Mouse (Mus musculus) midbrain, embryonic 15.5 days (tissue): ENCODE measurements around the gene Akna. TPM values are rescaled to one million over a fixed set of nuclear protein-coding genes. Genes with fewer than 3 reads are reported as not detected.
"Not testable (repeated sequence)": the region's sequence is repeated elsewhere in the genome, so short reads cannot be mapped to it uniquely, and the experiment has no call there.

Source experiments
- ATAC-seq: fragments of 200-750 bp; cut with Nextera tagmentation; replicated peaks from 2 replicates; pipeline ENCODE4 v1.8.0; 2017; ENCODE audit warnings: moderate TSS enrichment
- H3K27ac ChIP-seq: fragments of 300-500 bp; sonication (generic); 2 replicates; pipeline ENCODE4 v1.5.1; 2015; ENCODE audit warnings: mild to moderate bottlenecking, inconsistent platforms
- H3K27me3 ChIP-seq: fragments of 300-500 bp; sonication (generic); replicated peaks from 2 replicates; pipeline ENCODE4 v1.6.1; 2015; ENCODE audit warnings: inconsistent platforms
- H3K36me3 ChIP-seq: fragments of 300-500 bp; sonication (generic); replicated peaks from 2 replicates; pipeline ENCODE4 v1.6.1; 2015; ENCODE audit warnings: inconsistent platforms
- H3K4me1 ChIP-seq: fragments of 300-500 bp; sonication (generic); 2 replicates; pipeline ENCODE4 v1.6.1; 2015; ENCODE audit warnings: inconsistent platforms
- H3K4me2 ChIP-seq: fragments of 300-500 bp; sonication (generic); 2 replicates; pipeline ENCODE4 v1.6.1; 2015; ENCODE audit warnings: inconsistent platforms, mild to moderate bottlenecking, moderate library complexity
- H3K4me3 ChIP-seq: fragments of 300-500 bp; sonication (generic); 2 replicates; pipeline ENCODE4 v1.5.1; 2015; ENCODE audit warnings: mild to moderate bottlenecking, inconsistent platforms
- H3K9ac ChIP-seq: fragments of 300-500 bp; sonication (generic); 2 replicates; pipeline ENCODE4 v1.6.1; 2015; ENCODE audit warnings: mild to moderate bottlenecking, inconsistent platforms
- H3K9me3 ChIP-seq: fragments of 300-500 bp; sonication (generic); 2 replicates; pipeline ENCODE4 v1.6.1; 2016; ENCODE audit warnings: inconsistent platforms
- WGBS: fragments of 180-500 bp; shearing (Covaris S2); methylation state at CpG from one replicate; pipeline ENCODE4 v1.1.7; 2015; ENCODE audit warnings: mixed read lengths; 5-methylcytosine and 5-hydroxymethylcytosine counted together
- polyA plus RNA-seq: library from polyadenylated mRNA; unstranded; fragments of >200 nt; fragmentation: Nextera tagmentation; extraction: Ambion mirVana; gene quantifications from 2 replicates; pipeline ENCODE4 v1.2.1, GENCODE M21; 2015

Gene Akna
- polyA plus RNA-seq, 1 experiment from 2014 or later, result 7.0 TPM

DNA sequence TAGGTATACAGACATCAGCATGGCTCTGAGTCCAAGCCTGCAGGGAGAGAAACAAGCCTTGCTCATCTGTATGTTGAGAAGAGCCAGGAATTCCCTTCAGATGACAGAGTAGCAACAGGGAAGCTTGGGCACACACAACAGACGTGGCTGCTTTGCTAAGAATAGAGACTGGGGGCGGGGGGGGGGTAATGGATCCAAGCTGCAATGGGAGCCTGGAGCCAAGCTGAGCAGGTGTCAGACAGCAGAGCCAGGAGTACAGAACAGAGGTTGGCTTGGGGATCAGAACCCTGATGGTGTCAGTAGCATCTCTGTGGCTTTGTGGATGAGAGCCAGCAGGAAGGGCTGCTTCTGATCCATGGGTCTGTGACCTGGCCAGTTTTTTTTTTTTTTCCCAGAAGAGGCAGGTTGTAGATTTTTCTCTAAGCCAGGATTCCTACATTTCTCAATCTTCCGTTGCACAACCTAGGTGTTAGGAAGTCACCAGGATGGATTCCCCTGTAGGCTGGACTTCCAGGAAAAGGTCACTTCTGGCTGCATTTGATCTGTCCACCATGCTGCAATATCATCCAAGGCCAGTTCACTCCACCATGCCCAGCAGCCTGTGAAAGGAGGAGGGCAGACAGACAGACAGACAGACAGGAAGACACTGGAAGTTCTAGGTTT lies 64.6 kb downstream of the Akna start:
- 61% methylated on average over 3 of the region's 3 CpGs for WGBS
- no peak overlapping the region for H3K4me2 ChIP-seq
- ATAC-seq, result no peak
- no peaks in the 10 kb centered on the region for H3K4me1 ChIP-seq
- H3K4me3 ChIP-seq, result no peak overlapping the region
- no peaks in the 10 kb centered on the region for H3K27me3 ChIP-seq
- no peaks in the 10 kb centered on the region for H3K9me3 ChIP-seq
- no peak overlapping the region for H3K9ac ChIP-seq
- H3K36me3 ChIP-seq, result no peaks in the 10 kb centered on the region
- no peak overlapping the region for H3K27ac ChIP-seq

DNA sequence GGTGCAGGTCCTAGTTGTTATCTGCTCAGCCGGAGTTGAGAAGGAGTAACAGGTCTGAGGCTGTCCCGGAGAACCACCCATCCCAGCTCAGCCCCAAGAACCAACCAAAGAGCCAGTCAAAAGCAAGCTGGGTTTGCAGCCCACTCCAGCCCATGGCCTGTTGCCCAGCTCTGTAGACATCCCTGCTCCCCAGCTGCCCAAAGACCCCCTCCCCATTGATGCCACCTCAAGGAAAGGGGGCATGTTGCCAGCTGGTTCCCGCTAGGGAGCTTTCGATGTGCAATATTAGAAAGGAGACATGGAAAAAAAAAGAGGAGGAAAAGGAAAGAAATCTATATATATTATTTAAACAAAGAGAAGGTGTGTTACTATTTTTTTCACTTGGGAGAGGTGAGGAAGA lies 69.8 kb downstream of the Akna start:
- H3K36me3 ChIP-seq, result no peaks in the 10 kb centered on the region
- no peak overlapping the region for H3K9ac ChIP-seq
- no peaks in the 10 kb centered on the region for H3K9me3 ChIP-seq
- no peak overlapping the region for H3K27ac ChIP-seq
- no peak overlapping the region for H3K4me2 ChIP-seq
- no peaks in the 10 kb centered on the region for H3K4me1 ChIP-seq
- ATAC-seq, result no peak
- no peaks in the 10 kb centered on the region for H3K27me3 ChIP-seq
- no peak overlapping the region for H3K4me3 ChIP-seq
- WGBS, result 84% methylated on average over 4 of the region's 4 CpGs

DNA sequence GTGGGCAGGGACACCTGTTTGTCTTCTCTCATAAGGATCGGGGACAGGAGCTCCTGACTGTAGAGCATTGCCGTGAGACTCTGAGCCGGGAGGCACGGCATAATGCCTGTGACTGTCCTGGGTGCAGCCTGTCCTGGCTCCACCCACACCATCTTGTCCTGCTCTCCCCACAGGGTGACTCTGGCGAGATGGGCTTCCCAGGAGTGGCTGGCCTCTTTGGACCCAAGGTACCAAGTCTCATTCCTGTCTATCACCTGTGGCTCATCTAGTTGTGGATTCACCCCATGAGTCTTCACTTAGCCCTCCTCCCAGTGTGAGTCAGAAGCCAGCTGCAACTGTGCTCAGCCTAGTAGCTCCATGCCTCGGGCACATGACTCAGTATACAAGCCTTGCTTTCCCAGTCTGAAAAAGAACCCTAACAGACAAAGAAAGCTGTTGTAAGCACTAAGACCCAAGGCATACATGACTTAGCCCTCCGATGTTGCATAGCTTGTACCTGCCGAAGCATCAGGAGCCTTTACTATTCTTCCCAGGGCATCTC lies 79.8 kb downstream of the Akna start:
- Histone ChIP-seq H3K36me3 (no peaks in the 10 kb centered on the region), H3K27me3 (no peaks in the 10 kb centered on the region), H3K9ac (no peak overlapping the region), H3K9me3 (peaks cover 4% of the 10 kb centered on the region; the same call in 1 of the 2 replicates), H3K4me3 (no peak overlapping the region), H3K4me2 (no peak overlapping the region), H3K4me1 (no peaks in the 10 kb centered on the region), H3K27ac (no peak overlapping the region)
- ATAC-seq, result no peak
- 86% methylated on average over 8 of the region's 8 CpGs for WGBS

DNA sequence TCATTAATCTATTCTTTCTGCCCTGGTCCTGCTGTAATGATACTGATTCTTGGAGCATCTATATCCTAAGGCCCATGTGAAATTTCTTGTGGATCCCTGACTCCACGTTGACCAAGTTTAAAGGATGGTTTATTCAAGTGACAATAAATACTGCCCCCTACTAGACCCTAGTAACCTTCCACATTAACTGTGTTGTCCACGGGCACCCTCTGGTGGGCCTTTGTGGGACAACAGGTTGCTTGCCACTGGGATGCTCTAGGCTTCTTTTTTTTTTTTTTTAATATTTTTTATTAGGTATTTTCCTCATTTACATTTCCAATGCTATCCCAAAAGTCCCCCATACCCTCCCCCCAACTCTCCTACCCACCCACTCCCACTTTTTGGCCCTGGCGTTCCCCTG lies 83.6 kb downstream of the Akna start:
- 23% methylated on average over 3 of the region's 3 CpGs for WGBS
- not testable (repeated sequence) for H3K9me3 ChIP-seq, H3K9ac ChIP-seq, H3K4me3 ChIP-seq, H3K36me3 ChIP-seq, H3K4me2 ChIP-seq, H3K27ac ChIP-seq, H3K27me3 ChIP-seq, H3K4me1 ChIP-seq, ATAC-seq

Other genes starting within 250 kb of the Akna start
- gene Ambp, start 248.6 kb downstream of the Akna start, polyA plus RNA-seq, result 0.26 and 2.8 TPM in 2 replicates
- 0.06 and 0.14 TPM in 2 replicates for gene Kif12, start 231.2 kb downstream of the Akna start, polyA plus RNA-seq
- 2.2 and 3.1 TPM in 2 replicates for gene Col27a1, start 189.3 kb downstream of the Akna start, polyA plus RNA-seq
- not detected in 2 replicates for gene Orm1, start 58.8 kb downstream of the Akna start, polyA plus RNA-seq
- not detected in 2 replicates for gene Orm3, start 47.2 kb downstream of the Akna start, polyA plus RNA-seq
- gene Orm2, start 40.9 kb downstream of the Akna start, polyA plus RNA-seq, result not detected in 2 replicates
- 6.5 and 7.5 TPM in 2 replicates for gene Whrn, start 92.6 kb upstream of the Akna start, polyA plus RNA-seq
- gene Atp6v1g1, start 141.4 kb upstream of the Akna start, polyA plus RNA-seq, result 409 and 410 TPM in 2 replicates
- gene Tmem268, start 155.4 kb upstream of the Akna start, polyA plus RNA-seq, result 3.7 and 4.7 TPM in 2 replicates
- gene Gm11213, start 201.9 kb upstream of the Akna start, polyA plus RNA-seq, result not detected in 2 replicates
- gene Tex48, start 219.1 kb upstream of the Akna start, polyA plus RNA-seq, result not detected in 2 replicates